Mouse (Mus musculus) gastrocnemius, adult 2 months (tissue): Measurements from ENCODE around the gene Bglap3. TPM values are rescaled to one million over a fixed set of nuclear protein-coding genes. Genes with fewer than 3 reads are reported as not detected.
A peak's percentile ranks its signal among the peaks of the same experiment; 100 is the strongest.
"Not testable (repeated sequence)": the region's sequence is repeated elsewhere in the genome, so short reads cannot be mapped to it uniquely, and the experiment has no call there.

Source experiments
- DNase-seq: peaks from one replicate; pipeline ENCODE4 v3.0.0; 2022
- H3K27ac ChIP-seq: fragments of 200-600 bp; 2 replicates; pipeline ENCODE4 v1.8.1; 2022; ENCODE audit warnings: mild to moderate bottlenecking
- H3K4me3 ChIP-seq: fragments of 200-600 bp; 2 replicates; pipeline ENCODE4 v1.8.1; 2022; ENCODE audit warnings: mild to moderate bottlenecking, moderate library complexity
- CTCF ChIP-seq: fragments of 200-600 bp; IDR thresholded peaks from 2 replicates; pipeline ENCODE4 v1.8.1; 2022; ENCODE audit warnings: antibody characterized with exemption, mild to moderate bottlenecking, moderate library complexity
- intact Hi-C: fragments of 180-260 bp; cut with DNase I; formaldehyde crosslinking; loops from one replicate; pipeline ENCODE4 v1.15.1; 2025
- total RNA-seq, 2 experiments: library from RNA; stranded (reverse); gene quantifications; 2 replicates each; pipeline ENCODE4 v1.2.3; 2021

The Bglap3 gene
- total RNA-seq, 2 experiments from 2014 or later: not detected

DNA sequence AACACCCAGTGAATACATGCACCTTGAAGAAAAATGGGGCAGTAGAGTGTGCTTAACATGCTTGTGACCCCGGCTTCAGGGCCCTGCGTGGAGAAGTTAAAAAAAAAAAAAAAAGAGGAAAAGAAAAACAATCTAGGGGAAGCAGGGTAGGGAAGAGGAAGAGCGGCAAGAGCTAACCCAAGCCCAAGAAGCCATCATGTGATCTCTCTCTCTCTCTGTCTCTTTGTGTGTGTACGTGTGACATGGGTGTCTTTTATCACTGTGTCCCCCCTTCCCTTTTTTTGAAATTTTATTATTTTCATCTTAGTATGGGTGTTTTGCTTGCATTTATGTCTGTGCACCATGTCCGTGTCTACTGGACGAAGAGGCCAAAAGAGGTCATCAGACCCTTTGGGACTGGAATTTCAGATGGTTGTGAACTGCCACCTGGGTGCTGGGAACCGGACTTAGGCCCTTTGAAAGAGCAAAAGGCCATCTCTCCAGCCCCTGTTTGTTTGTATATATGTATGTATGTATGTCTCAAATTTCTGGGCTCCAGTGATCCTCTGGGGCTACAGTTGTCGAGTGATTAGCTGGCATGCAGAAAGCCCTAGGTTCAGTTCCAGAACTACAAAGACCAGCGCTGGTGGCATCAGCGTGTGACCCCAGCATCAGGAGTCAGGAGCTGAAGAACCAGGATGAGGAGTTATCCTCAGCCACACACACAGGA lies 31.1 kb upstream of the Bglap3 start:
- Histone ChIP-seq H3K4me3 (no peak overlapping the region), H3K27ac (no peak overlapping the region)
- DNase-seq: no peak
- intact Hi-C loops: no loop called here
- TF ChIP-seq CTCF: no peak

DNA sequence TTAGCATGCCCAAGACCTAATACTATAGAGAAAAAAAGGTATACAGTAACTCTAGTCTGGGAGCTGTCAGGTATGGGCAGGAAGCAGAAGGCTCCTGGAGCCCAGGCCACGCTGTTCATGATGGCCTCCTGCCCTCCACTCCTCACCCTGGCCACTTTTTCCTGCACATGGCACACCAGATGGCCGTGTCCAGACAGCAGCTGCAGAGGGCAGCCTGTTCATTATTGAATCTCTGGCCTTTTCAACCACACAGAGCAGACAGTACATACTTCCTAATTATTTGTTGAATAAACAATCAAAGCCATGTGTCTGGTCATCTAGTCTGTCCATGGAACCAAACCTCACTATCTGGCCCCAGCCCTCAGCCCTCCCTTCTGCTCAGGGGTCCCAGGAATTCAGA lies 26.1 kb upstream of the Bglap3 start:
- no peak for DNase-seq
- H3K27ac ChIP-seq: no peak overlapping the region
- intact Hi-C loops: no loop called here
- H3K4me3 ChIP-seq: no peak overlapping the region
- no peak for TF ChIP-seq CTCF

DNA sequence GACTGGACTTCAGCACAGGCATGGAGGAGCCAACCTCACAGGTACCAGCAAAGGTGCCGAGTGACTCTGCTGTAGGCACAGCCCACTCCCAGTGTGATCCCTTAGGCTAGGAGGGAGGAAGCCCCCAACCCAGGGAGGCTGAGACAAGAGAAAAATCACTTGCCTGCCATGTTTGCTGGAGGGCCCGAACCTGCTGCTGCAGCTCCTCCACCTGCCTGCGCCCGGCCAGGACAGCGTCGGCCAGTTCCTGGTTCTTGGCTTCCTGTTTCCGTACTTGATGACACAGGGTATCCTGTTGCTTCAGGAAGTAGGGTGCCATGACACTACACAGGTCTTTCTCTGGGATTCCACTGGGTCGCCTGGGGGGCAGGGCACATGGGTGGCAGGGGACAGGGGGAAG lies 23.2 kb upstream of the Bglap3 start:
- Histone ChIP-seq H3K27ac (no peak overlapping the region), H3K4me3 (no peak overlapping the region)
- intact Hi-C loops: no loop called here
- no peak for DNase-seq
- TF ChIP-seq CTCF: no peak

DNA sequence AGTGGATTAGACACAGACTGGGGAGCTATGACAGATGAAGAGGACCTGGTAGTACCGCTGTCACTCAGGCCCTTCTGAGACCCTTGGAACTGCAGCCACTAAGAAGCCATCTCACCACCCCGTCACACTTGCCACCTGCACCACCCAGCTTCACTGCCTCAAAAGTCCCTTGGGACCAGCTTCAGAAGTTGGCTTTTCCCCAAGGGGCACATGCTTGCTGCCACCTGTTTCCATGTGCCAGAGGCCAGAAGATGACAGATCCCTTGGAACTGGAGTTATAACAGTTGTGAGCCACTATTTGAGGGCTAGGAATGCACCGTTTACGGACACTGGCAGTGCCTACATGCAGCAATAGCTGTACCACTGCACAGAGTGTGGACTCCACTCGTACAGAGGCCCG lies 22.7 kb upstream of the Bglap3 start:
- intact Hi-C loops: no loop called here
- no peak overlapping the region for H3K4me3 ChIP-seq
- no peak for TF ChIP-seq CTCF
- no peak for DNase-seq
- no peak overlapping the region for H3K27ac ChIP-seq

DNA sequence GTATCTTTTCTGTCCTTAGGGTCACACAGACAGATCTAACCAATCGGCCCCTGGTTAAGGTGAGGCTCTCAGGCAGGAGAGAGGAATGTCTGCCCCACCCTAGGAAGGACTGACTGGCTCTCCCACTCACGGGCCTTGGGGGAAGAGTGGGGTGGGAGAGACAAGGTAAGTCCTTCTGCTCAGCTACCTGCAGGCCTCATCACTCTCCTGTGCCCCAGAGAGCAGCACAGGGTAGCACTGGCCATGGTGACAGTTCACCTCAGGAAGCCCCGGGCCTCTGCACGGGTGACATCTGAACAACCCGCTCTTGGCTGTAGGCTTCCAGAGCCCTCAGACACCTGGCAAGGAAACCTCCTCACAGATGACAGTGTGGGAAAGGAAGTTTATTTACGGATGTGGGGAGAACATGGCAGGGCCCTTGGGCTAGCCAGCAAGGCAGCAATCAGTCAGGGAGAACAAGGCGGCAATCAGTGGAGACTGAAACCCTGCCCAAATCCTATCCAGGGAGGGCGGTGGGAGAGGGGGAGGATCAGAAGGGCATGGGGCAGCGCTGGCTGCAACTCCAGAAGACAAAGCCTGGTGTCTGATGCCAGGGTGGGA lies 21.3 kb upstream of the Bglap3 start:
- no peak overlapping the region for H3K4me3 ChIP-seq
- intact Hi-C loops: no loop called here
- no peak for DNase-seq
- TF ChIP-seq CTCF: no peak
- H3K27ac ChIP-seq: no peak overlapping the region

DNA sequence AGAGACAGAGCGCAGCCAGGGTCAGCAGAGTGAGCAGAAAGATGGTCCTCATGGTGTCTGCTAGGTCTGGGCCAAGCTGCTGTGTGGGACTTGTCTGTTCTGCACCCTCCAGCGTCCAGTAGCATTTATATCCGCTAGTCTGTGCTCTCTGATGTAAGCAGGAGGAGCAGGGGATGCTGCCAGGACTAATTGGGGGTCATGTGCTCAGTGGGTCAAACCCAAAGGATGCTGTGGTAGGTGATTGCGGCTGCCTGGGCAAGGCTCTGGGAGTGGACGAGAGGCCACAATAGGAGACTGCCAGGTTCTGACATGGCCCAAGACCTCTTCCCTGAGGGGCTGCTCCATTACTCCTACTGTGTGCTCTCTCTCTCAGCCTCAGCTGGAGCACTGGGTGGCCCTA lies 11.8 kb upstream of the Bglap3 start, which contains the start of gene Bglap:
Bglap (minus strand) TSS at position 101 of the 400 bp plus-strand sequence.
- TF ChIP-seq CTCF: no peak
- no peak for DNase-seq
- Histone ChIP-seq H3K27ac (no peak within 1 kb of the TSS), H3K4me3 (no peak within 1 kb of the TSS)
- intact Hi-C loops: no loop called here

DNA sequence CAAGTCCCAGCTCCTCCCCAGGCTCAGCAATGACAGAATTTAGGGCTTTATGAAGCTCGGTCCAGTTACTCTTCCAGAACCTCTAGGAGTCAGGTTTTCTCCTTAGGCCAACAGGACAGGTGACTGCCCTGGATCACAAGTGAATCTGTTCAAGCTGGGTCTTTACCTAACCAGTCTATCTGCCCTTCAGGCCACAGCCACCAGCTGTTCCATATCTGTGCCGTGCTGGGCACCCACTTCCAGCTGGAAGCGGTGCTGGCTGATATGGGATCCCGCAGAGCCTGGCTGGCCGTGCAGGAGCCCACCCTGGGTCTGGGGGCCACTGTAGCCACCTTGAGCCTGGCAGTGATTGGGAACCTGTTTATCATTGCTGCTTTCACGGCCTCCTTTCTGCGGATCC lies 9.8 kb upstream of the Bglap3 start:
- DNase-seq, H3K27ac ChIP-seq, H3K4me3 ChIP-seq, intact Hi-C loops: not testable (repeated sequence)

DNA sequence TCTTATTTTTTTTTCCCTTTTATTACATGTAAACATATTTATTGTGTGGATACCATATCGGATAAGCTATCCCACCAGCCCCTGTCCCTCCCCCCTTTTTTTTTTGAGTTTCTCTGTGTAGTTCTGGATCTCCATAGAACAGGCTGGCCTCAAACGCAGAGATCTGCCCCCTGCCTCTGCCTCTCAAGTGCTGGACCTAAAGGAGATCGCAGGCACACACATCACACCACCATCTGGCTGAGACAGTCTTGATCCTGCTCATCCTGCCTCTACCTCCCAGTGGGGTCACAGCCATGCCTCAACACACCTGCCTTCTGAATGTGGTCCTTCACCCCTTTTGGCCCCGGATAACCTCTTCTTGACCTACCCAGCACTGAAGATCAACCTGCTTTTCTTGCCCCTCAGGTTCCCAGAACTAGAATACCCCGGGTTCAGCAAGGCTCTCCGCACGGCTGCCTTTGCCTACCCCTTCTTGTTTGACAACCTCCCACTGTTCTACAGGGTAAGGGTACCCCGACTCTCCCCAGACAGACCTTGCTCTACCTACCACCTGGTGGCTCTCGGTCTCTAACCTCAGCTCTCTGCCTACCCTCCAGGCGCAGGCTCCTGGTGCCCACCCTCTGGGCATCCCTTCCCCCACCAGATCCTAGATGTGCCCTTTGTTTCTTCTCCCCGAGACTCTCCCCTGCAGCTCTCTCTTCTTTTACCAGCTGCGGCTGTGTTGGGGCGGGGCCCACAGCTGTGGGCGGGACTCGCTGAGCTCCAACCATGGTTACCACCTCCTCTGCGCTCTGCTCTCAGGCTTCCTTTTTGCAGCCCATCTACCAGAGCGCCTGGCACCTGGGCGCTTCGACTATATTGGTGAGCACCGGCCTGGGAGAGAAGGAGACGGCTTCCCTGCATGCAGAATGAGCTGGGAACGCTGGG lies 9.1 kb upstream of the Bglap3 start:
- intact Hi-C loops, DNase-seq, H3K4me3 ChIP-seq, H3K27ac ChIP-seq: not testable (repeated sequence)

DNA sequence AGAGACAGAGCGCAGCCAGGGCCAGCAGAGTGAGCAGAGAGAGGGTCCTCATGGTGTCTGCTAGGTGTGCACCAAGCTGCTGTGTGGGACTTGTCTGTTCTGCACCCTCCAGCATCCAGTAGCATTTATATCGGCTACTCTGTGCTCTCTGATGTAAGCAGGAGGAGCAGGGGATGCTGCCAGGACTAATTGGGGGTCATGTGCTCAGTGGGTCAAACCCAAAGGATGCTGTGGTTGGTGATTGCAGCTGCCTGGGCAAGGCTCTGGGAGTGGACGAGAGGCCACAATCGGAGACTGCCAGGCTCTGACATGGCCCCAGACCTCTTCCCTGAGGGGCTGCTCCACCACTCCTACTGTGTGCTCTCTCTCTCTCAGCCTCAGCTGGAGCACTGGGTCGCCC lies 6.1 kb upstream of the Bglap3 start, which contains the start of gene Bglap2:
Bglap2 (minus strand) TSS at position 101 of the 400 bp plus-strand sequence.
- intact Hi-C loops, H3K27ac ChIP-seq, DNase-seq, H3K4me3 ChIP-seq: not testable (repeated sequence)

DNA sequence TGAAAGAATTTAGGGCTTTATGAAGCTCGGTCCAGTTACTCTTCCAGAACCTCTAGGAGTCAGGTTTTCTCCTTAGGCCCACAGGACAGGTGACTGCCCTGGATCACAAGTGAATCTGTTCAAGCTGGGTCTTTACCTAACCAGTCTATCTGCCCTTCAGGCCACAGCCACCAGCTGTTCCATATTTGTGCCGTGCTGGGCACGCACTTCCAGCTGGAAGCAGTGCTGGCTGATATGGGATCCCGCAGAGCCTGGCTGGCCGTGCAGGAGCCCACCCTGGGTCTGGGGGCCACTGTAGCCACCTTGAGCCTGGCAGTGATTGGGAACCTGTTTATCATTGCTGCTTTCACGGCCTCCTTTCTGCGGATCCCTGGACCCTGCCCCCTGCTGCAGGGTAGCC lies 4.1 kb upstream of the Bglap3 start:
- DNase-seq, H3K27ac ChIP-seq, intact Hi-C loops, H3K4me3 ChIP-seq: not testable (repeated sequence)

DNA sequence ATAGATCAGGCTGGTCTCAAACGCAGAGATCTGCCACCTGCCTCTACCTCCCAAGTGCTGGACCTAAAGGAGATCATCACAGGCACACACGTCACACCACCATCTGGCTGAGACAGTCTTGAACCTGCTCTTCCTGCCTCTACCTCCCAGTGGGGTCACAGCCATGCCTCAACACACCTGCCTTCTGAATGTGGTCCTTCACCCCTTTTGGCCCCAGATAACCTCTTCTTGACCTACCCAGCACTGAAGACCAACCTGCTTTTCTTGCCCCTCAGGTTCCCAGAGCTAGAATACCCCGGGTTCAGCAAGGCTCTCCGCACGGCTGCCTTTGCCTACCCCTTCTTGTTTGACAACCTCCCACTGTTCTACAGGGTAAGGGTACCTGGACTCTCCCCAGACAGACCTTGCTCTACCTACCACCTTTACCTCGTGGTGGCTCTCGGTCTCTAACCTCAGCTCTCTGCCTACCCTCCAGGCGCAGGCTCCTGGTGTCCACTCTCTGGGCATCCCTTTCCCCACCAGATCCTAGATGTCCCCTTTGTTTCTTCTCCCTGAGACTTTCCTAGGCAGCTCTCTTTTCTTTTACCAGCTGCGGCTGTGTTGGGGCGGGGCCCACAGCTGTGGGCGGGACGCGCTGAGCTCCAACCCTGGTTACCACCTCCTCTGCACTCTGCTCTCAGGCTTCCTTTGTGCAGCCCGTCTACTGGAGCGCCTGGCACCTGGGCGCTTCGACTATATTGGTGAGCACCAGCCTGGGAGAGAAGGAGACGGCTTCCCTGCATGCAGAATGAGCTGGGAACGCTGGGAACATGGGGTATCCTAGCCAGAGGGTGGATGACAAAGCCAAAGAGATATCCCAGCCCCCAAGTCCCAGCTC lies 3.4 kb upstream of the Bglap3 start:
- not testable (repeated sequence) for DNase-seq

DNA sequence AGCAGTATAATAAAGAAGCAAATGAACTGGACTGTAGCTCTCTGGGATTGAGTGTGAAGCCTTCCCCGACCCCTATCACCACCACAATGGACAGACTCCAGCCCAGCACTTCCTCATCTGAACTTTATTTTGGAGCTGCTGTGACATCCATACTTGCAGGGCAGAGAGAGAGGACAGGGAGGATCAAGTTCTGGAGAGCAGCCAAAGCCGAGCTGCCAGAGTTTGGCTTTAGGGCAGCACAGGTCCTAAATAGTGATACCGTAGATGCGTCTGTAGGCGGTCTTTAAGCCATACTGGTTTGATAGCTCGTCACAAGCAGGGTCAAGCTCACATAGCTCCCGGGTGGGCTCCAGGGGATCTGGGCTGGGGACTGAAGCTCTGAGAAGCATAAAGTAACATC lies 4.0 kb downstream of the Bglap3 start:
- H3K27ac ChIP-seq, H3K4me3 ChIP-seq, intact Hi-C loops: not testable (repeated sequence)
- peak; percentile 87 for DNase-seq

More for the DNA sequence above, 3.4 kb upstream of the Bglap3 start:
- intact Hi-C loops, H3K4me3 ChIP-seq, H3K27ac ChIP-seq: not testable (repeated sequence)

DNA sequence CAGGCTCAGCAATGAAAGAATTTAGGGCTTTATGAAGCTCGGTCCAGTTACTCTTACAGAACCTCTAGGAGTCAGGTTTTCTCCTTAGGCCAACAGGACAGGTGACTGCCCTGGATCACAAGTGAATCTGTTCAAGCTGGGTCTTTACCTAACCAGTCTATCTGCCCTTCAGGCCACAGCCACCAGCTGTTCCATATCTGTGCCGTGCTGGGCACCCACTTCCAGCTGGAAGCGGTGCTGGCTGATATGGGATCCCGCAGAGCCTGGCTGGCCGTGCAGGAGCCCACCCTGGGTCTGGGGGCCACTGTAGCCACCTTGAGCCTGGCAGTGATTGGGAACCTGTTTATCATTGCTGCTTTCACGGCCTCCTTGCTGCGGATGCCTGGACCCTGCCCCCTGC lies 5.0 kb downstream of the Bglap3 start:
- not testable (repeated sequence) for H3K4me3 ChIP-seq

DNA sequence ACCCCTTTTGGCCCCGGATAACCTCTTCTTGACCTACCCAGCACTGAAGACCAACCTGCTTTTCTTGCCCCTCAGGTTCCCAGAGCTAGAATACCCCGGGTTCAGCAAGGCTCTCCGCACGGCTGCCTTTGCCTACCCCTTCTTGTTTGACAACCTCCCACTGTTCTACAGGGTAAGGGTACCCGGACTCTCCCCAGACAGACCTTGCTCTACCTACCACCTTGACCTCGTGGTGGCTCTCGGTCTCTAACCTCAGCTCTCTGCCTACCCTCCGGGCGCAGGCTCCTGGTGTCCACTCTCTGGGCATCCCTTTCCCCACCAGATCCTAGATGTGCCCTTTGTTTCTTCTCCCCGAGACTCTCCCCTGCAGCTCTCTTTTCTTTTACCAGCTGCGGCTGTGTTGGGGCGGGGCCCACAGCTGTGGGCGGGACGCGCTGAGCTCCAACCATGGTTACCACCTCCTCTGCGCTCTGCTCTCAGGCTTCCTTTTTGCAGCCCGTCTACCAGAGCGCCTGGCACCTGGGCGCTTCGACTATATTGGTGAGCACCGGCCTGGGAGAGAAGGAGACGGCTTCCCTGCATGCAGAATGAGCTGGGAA lies 5.6 kb downstream of the Bglap3 start:
- H3K4me3 ChIP-seq: peak overlapping the region; percentile 35
- DNase-seq: peak; percentile 54
- intact Hi-C loops, H3K27ac ChIP-seq: not testable (repeated sequence)

More for the DNA sequence above, 5.0 kb downstream of the Bglap3 start:
- H3K27ac ChIP-seq, intact Hi-C loops, DNase-seq: not testable (repeated sequence)
